Mouse (Mus musculus) midbrain, embryonic 12.5 days (tissue): ENCODE results near the gene Rnf207. TPM values are rescaled to one million over a fixed set of nuclear protein-coding genes. Genes with fewer than 3 reads are reported as not detected.

ENCODE experiments used
- ATAC-seq: fragments of 200-750 bp; cut with Nextera tagmentation; 2 replicates; pipeline ENCODE4 v1.8.0; 2017; ENCODE audit warnings: low read depth, moderate TSS enrichment, moderate library complexity; ENCODE audit not compliant: low FRiP score
- H3K27ac ChIP-seq: fragments of 300-500 bp; sonication (generic); replicated peaks from 2 replicates; pipeline ENCODE4 v1.5.1; 2016; ENCODE audit warnings: mild to moderate bottlenecking
- H3K27me3 ChIP-seq: fragments of 300-500 bp; sonication (generic); 2 replicates; pipeline ENCODE4 v1.6.1; 2016; ENCODE audit warnings: mild to moderate bottlenecking
- H3K36me3 ChIP-seq: fragments of 300-500 bp; sonication (generic); 2 replicates; pipeline ENCODE4 v1.6.1; 2016
- H3K4me1 ChIP-seq: fragments of 300-500 bp; sonication (generic); 2 replicates; pipeline ENCODE4 v1.6.1; 2016
- H3K4me2 ChIP-seq: fragments of 300-500 bp; sonication (generic); replicated peaks from 2 replicates; pipeline ENCODE4 v1.6.1; 2016; ENCODE audit warnings: mild to moderate bottlenecking, moderate library complexity
- H3K4me3 ChIP-seq: fragments of 300-500 bp; sonication (generic); 2 replicates; pipeline ENCODE4 v1.5.1; 2016; ENCODE audit warnings: mild to moderate bottlenecking
- H3K9ac ChIP-seq: fragments of 300-500 bp; sonication (generic); replicated peaks from 2 replicates; pipeline ENCODE4 v1.6.1; 2016; ENCODE audit warnings: mild to moderate bottlenecking, moderate library complexity
- H3K9me3 ChIP-seq: fragments of 300-500 bp; sonication (generic); 2 replicates; pipeline ENCODE4 v1.6.1; 2016; ENCODE audit warnings: mild to moderate bottlenecking
- WGBS: fragments of 180-500 bp; shearing (Covaris S2); methylation state at CpG from one replicate; pipeline ENCODE4 v1.1.7; 2016; 5-methylcytosine and 5-hydroxymethylcytosine counted together
- polyA plus RNA-seq: library from polyadenylated mRNA; unstranded; fragments of >200 nt; fragmentation: Nextera tagmentation; extraction: Ambion mirVana; gene quantifications from 2 replicates; pipeline ENCODE4 v1.2.1, GENCODE M21; 2016

The Rnf207 gene
- polyA plus RNA-seq, 1 experiment from 2014 or later, result 2.7 TPM

DNA sequence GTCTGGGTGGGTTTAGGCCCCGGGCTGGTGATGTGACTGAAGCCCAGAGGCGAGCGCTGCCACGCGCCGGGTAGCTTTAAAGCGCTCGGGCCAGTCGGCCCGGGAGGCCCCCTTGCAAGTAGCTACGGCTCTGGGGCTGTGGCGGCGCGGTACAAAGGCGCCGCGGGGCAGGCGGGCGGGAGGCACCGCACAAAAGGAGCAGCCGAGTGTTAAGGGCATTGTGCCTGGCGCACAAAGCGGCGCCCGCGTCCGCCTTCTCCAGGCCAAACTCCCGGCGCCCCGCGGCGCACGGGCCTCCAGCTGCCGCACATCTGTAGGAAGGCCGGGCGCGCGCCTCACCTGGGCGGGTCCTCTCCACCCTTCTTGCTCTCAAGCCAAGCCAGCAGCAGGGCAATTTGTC lies 28.4 kb downstream of the Rnf207 start:
- peak; percentile 55 for ATAC-seq
- Histone ChIP-seq H3K27ac (peak overlapping the region; percentile 61), H3K4me1 (peaks cover 77% of the 10 kb centered on the region)

DNA sequence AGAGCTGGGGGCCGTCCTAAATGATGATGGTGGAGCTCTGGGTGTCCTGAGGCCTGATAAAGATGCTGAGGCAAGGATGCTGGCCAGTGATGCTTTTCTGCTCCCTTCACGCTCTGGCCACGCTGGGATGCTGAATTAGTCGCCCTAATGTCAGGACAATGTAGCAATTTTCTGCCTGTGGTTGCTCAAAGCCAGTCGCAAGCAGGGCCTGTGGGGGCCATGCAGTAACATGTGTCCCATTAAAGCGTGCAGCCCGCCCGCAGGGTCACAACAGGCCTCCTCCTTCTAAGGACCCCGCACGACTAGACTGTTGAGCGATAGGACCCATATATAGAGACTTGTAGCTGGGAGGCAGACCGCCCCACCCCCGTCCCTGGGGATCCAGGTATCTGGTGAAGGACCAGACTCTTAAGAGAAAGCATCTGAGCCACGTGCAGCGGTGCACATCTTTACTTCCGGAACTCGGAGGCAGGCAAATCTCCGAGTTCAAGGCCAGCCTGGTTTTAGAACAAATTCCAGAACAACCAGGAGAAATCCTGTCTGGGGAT lies 30.3 kb downstream of the Rnf207 start:
- H3K4me1 ChIP-seq, result peaks cover 71% of the 10 kb centered on the region

More for the DNA sequence above, 28.4 kb downstream of the Rnf207 start:
- Histone ChIP-seq H3K9ac (peak overlapping the region; percentile 48), H3K4me2 (peak overlapping the region; percentile 56), H3K36me3 (no peaks in the 10 kb centered on the region), H3K9me3 (no peaks in the 10 kb centered on the region), H3K4me3 (peak overlapping the region; percentile 28), H3K27me3 (peaks cover 97% of the 10 kb centered on the region)
- WGBS, result under 1% methylated on average over 39 of the region's 39 CpGs

DNA sequence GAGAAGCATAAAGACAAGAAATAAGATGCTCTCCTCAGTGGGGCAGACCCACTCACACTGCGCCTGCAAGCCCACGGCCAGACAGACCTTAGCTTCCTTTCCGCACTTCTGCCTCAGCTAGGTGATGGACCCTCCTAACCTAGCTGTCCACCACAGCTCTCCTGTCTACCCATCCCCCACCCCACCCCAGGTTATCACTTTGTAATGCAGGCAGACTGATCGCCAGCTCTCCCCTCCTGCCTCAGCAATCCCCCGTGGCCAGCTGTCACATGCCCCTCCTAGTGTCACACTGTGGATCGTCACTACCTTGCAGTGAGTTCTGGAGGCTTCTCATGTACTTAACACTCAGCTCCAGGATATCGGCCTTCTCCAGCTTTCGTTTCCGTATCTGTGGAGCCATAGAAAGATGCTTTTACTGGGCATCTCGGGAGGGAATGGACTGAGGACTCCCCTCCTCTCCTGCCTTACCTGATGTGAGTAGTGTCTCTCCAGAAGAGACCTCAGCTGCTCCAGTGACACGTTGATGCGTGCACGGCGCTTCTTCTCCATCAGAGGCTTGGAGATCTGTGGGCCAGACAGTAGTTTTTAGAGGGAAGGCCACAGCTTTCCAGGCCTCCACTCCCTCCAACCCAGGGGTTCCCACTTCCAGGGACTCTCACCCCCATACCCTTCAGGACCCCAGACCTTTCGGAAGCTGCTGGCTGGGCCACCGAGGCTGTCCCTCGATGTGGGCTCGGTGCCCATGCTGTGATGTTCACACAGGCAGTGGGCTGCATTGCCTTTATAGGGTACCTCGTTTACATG lies 31.3 kb downstream of the Rnf207 start:
- Histone ChIP-seq H3K27me3 (peaks cover 97% of the 10 kb centered on the region), H3K9me3 (no peaks in the 10 kb centered on the region), H3K4me2 (peak overlapping the region; percentile 53), H3K27ac (no peak overlapping the region), H3K36me3 (no peaks in the 10 kb centered on the region), H3K4me3 (peak overlapping the region; percentile 27), H3K9ac (peak overlapping the region; percentile 37; the same call in 1 of the 2 replicates), H3K4me1 (peaks cover 70% of the 10 kb centered on the region)
- 7% methylated on average over 19 of the region's 19 CpGs for WGBS
- ATAC-seq, result no peak

More for the DNA sequence above, 30.3 kb downstream of the Rnf207 start:
- no peaks in the 10 kb centered on the region for H3K9me3 ChIP-seq
- H3K9ac ChIP-seq, result no peak overlapping the region
- no peaks in the 10 kb centered on the region for H3K36me3 ChIP-seq
- peak overlapping the region; percentile 53; the same call in 1 of the 2 replicates for H3K4me2 ChIP-seq
- H3K4me3 ChIP-seq, result no peak overlapping the region
- ATAC-seq, result no peak
- H3K27me3 ChIP-seq, result peaks cover 97% of the 10 kb centered on the region
- no peak overlapping the region for H3K27ac ChIP-seq
- WGBS, result 24% methylated on average over 18 of the region's 18 CpGs

DNA sequence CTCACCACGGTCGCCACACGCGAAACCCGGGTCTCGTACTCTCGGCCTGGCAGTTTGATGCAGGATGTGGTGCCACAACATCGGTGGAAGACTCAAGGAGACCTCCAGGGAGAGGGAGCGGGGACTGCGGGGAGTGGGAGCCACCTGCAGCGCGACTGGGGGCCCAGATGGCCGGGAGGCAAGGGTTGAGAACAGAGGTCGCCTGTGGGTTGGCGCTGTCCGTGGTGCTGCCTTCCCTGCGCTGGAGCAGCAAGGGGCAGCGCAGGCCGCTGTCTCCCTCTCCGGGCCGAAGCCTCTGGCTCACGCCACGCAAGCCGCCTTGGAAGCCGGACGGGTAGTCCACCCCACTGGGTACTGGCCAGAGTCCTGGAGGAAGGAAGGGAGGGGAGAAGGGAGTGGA lies 31.9 kb downstream of the Rnf207 start:
- 4% methylated on average over 26 of the region's 26 CpGs for WGBS
- Histone ChIP-seq H3K9ac (peak overlapping the region; percentile 37), H3K27ac (no peak overlapping the region), H3K36me3 (no peaks in the 10 kb centered on the region), H3K4me1 (peaks cover 64% of the 10 kb centered on the region), H3K4me3 (peak overlapping the region; percentile 27), H3K9me3 (no peaks in the 10 kb centered on the region), H3K4me2 (peak overlapping the region; percentile 53), H3K27me3 (peaks cover 97% of the 10 kb centered on the region)
- ATAC-seq, result no peak

DNA sequence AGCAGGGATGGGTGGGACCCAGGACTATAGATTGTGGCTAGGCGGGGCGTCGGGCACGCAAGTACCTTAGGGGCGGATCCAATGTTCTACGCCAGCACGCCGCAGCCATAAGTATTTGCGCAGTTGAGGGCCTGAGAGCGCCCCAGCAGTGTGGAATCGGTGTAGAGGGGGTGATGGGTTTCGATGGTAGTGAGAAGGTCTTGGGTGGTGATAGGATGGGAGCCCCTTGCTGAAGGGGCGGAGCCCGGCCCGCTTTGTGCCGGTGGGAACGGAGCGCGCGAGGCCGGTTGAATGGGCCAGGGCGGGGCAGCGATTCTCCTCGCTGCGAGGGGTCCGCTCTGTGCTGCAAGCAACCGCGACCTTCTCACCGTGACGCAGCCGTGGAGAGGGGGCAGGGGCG lies 32.6 kb downstream of the Rnf207 start:
- Histone ChIP-seq H3K27ac (no peak overlapping the region), H3K36me3 (no peaks in the 10 kb centered on the region), H3K4me2 (peak overlapping the region; percentile 53), H3K27me3 (peaks cover 97% of the 10 kb centered on the region), H3K9ac (no peak overlapping the region), H3K4me3 (peak overlapping the region; percentile 27), H3K9me3 (no peaks in the 10 kb centered on the region), H3K4me1 (peaks cover 57% of the 10 kb centered on the region)
- WGBS, result 2% methylated on average over 31 of the region's 32 CpGs
- peak; percentile 7 for ATAC-seq

DNA sequence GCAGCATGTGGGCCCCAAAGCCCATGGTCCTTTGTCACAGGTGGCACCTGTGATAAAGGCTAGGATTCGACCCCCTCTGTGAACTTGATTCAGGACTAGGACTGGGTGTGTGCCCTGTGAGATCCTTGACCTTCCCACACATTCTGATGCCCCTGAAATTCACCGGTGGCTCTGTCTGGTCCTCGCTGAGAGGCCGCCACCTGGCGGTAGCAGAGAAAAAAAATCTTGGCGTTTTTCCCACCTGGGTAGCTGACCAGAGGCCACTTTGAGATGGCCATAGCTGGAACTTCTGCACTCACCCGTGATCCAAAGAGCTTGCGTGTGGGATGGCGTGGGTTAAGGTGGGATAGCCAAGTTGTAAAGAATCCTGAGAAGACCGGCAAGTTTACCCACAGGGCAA lies 33.3 kb downstream of the Rnf207 start:
- Histone ChIP-seq H3K9ac (no peak overlapping the region), H3K9me3 (no peaks in the 10 kb centered on the region), H3K4me3 (no peak overlapping the region), H3K27me3 (peaks cover 97% of the 10 kb centered on the region), H3K4me2 (0 out of 2 replicates have a peak overlapping the region, but pooled peaks have one; percentile 53), H3K4me1 (peaks cover 50% of the 10 kb centered on the region), H3K36me3 (no peaks in the 10 kb centered on the region), H3K27ac (no peak overlapping the region)
- 4% methylated on average over 10 of the region's 10 CpGs for WGBS
- ATAC-seq, result no peak

DNA sequence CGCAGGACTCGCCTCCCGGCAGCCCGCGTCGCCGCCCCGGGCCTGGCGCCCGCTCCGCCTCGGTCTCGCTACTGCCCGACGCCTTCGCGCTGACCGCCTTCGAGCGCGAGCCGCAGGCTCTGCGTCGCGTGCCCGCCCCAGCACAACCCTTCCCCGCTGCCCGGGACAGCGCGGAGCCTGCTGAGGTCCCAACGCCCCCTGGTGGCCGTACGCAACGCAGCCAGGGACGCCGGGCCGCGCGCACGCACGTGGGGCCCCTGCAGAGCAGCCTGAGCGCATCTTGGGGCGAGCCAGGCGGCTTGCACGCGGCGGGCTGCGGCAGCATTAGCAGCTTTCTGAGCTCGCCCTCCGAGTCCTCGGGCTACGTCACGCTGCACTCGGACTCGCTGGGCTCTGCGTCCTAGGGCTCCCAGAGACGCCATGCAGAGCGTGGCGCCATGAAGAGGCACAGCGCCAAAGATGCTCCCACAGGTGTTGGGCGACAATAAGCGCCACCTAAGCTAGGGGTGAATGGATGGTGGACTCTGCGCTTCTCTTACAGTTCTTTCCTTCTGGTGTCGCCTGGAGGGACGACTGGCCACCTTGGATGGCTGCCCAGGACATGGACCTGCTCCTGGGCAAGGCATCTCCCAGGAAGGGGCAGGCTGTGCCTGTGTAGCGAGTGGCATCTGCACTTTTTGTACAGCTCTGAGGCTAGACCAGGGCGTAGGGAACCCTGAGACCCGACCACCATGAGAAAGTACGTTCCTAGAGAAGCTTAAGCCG lies 35.4 kb downstream of the Rnf207 start:
- peak overlapping the region; percentile 56 for H3K4me2 ChIP-seq
- H3K4me3 ChIP-seq, result peak overlapping the region; percentile 36
- H3K36me3 ChIP-seq, result no peaks in the 10 kb centered on the region
- no peak overlapping the region for H3K27ac ChIP-seq
- peak; percentile 72 for ATAC-seq
- H3K9ac ChIP-seq, result peak overlapping the region; percentile 47
- 5% methylated on average over 70 of the region's 70 CpGs for WGBS
- peaks cover 40% of the 10 kb centered on the region for H3K4me1 ChIP-seq
- H3K9me3 ChIP-seq, result no peaks in the 10 kb centered on the region
- H3K27me3 ChIP-seq, result peaks cover 98% of the 10 kb centered on the region

DNA sequence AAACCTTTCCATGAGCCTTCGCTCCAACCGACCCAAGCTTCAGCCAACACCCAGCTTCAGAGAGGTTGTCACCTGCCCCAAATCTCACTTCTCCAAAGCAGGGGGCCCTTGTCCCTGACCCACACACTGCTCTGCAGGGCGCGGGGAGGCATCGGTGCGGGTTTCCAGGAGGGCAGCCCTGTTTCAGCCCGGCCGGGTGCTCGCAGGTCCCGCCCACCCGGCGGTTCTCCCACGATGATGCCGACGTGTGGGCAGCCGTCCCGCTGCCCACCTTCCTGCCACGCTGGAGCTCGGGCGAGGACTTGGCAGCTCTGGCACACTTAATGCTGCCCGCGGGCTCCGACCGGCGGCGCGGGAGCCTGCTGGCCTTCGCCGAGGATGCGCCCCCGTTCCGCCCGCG lies 36.1 kb downstream of the Rnf207 start:
- H3K4me1 ChIP-seq, result peaks cover 34% of the 10 kb centered on the region
- 29% methylated on average over 17 of the region's 34 CpGs for WGBS

DNA sequence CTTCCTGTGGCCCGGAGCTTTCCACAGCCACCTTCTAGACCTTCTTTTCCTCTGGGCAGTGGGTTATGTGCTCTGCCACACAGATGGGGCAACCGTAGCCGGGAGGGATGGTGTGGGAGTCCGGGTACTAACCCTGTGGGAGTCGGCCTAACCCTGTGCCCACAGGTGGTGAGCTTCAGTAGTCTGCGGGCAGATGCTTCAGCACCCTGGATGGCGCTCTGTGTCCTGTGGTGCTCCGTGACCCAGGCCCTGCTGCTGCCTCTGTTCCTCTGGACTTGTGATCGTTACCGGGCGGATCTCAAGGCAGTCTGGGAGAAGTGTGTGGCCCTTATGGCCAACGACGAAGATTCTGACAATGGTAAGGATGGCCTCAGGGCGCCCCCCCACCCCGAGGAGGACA lies 37.2 kb downstream of the Rnf207 start:
- H3K27ac ChIP-seq, result no peak overlapping the region
- no peak overlapping the region for H3K4me3 ChIP-seq
- no peak for ATAC-seq
- H3K4me1 ChIP-seq, result peaks cover 22% of the 10 kb centered on the region
- H3K4me2 ChIP-seq, result no peak overlapping the region
- no peaks in the 10 kb centered on the region for H3K36me3 ChIP-seq
- H3K9ac ChIP-seq, result no peak overlapping the region
- H3K27me3 ChIP-seq, result peaks cover 89% of the 10 kb centered on the region
- 61% methylated on average over 15 of the region's 15 CpGs for WGBS
- no peaks in the 10 kb centered on the region for H3K9me3 ChIP-seq

More for the DNA sequence above, 36.1 kb downstream of the Rnf207 start:
- Histone ChIP-seq H3K4me3 (peak overlapping the region; percentile 36), H3K9me3 (no peaks in the 10 kb centered on the region), H3K27me3 (peaks cover 91% of the 10 kb centered on the region), H3K4me2 (peak overlapping the region; percentile 56), H3K27ac (no peak overlapping the region), H3K9ac (peak overlapping the region; percentile 47), H3K36me3 (no peaks in the 10 kb centered on the region)
- peak; percentile 11 for ATAC-seq

DNA sequence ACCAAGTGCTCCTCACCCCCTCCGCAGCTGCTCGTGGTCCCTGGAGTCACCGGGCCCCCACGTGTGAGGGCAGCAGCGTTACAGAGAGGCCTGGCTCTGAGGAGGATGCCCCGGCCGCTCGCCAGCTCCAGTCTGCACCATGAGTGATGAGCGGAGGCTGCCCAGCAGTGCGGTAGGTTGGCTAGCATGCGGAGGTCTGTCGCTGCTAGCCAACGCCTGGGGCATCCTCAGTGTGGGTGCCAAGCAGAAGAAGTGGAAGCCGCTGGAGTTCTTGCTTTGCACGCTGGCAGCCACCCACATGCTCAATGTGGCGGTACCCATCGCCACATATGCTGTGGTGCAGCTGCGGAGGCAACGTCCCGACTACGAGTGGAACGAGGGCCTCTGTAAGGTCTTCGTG lies 39.8 kb downstream of the Rnf207 start:
- Histone ChIP-seq H3K4me1 (peaks cover 25% of the 10 kb centered on the region), H3K27me3 (peaks cover 89% of the 10 kb centered on the region), H3K4me3 (no peak overlapping the region), H3K9me3 (no peaks in the 10 kb centered on the region), H3K4me2 (no peak overlapping the region), H3K27ac (no peak overlapping the region), H3K36me3 (no peaks in the 10 kb centered on the region), H3K9ac (no peak overlapping the region)
- no peak for ATAC-seq
- 92% methylated on average over 23 of the region's 23 CpGs for WGBS

DNA sequence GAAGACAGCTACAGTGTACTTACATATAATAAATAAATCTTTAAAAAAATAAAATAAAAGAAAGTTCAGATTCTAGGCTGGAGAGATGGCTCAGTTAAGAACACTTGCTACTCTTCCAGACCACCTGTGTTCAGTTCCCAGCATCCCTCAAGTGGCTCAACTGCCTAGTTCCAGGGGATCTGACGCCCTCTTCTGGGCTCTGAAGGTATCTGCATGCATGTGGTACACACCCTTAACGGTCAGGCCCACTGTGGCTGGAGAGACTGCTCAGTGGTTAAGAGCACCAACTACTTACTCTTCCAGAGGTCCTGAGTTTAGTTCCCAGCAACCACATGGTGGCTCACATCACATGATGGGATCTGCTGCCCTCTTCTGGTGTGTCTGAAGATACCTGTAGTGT lies 40.9 kb downstream of the Rnf207 start:
- no peak overlapping the region for H3K9ac ChIP-seq
- H3K27ac ChIP-seq, result no peak overlapping the region
- peaks cover 28% of the 10 kb centered on the region for H3K4me1 ChIP-seq
- WGBS, result 70% methylated on average over 2 of the region's 2 CpGs
- H3K36me3 ChIP-seq, result no peaks in the 10 kb centered on the region
- no peaks in the 10 kb centered on the region for H3K9me3 ChIP-seq
- peaks cover 88% of the 10 kb centered on the region for H3K27me3 ChIP-seq
- H3K4me3 ChIP-seq, result no peak overlapping the region
- no peak overlapping the region for H3K4me2 ChIP-seq
- no peak for ATAC-seq
